Mouse (Mus musculus) left cerebral cortex, adult 8-10 months (tissue): ENCODE measurements around the gene Tacr2. TPM values are rescaled to one million over a fixed set of nuclear protein-coding genes. Genes with fewer than 3 reads are reported as not detected.

ENCODE experiments used
- DNase-seq, 2 experiments: peaks; one replicate each; pipeline ENCODE4 v3.0.0; 2022; ENCODE audit warnings: low spot score in 2 of 2
- total RNA-seq, 4 experiments: library from RNA; stranded (reverse); gene quantifications; 2 replicates each; pipeline ENCODE4 v1.2.4; 2022

Gene Tacr2
- total RNA-seq, 4 experiments from 2014 or later, result 0.15 to 0.39 (median 0.32) TPM

DNA sequence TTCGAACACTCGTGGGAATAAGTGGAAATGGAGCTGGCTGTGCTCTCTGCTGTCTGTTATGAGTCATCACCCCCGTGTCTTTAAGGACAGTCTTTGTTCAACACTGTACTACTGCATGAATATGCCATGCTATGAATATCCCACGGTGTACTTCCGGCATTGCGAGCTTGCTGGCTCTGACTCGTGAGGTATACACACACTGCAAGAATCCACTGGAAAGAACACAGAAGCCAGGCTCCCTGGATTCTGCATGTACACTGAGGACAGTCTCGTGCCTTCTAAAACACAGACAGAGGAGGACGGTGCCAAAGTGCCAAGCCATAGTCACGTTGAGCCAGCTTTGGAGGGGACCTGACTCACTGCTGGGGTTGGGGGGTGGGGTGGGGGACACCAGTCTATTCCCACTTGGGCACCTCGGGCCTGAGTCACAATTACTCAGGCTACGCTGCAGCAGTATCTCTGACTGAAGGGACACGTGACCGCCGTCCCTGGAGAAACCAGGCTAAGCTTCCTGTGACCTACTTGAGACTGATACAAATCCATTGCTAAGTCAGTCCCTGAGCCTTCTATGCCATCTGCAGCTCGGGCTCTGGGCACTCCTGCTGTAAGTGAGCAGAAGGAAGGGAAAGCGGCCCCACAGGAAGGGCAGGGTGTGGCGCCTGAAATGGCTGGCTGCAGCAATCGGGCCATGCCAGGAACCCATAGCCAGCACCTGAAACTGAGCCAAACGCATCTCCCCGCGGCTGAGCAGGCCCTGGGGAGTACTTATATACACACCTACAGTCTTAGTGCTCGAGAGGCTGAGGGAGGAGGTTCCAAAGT is 48.0 kb downstream of the Tacr2 start:
- peak; percentile 32 to 73 for DNase-seq

DNA sequence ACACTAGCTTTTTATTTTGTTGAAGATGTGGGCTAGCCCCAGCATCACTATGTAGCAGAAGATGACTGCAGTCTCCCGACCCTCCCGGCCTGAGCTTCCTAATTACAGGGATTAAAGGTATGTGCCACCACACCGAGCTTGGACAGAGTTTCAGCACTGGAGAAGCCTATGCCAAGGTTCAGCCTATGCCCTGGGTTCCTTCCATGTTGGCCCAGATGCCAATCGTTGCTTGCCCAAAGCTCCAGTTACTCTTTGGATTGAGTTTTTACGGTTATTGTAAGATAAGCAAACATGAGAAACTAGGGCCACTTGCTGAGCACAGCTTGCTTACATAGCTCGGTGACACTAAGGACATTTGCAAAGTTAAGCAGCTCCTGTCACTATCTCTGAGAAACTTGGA is 52.9 kb downstream of the Tacr2 start:
- no peak for DNase-seq

DNA sequence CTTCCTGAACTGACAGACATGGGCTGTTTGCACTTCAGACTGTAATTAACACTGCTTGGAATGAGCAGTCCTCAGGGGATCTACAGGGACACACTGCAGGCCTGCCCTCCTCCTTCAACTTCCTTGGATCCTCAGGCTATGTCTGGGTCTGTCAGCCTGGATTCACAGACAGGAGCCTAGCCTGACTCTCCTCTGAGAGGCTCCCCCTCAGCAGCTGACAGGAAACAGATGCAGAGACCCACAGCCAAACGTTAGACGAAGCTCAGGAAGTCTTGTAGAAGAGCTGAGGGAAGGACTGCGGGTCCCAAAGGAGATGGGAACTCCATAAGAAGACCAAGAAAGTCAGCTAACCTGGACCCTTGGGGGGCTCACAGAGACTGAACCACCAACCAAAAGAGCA is 54.2 kb downstream of the Tacr2 start:
- DNase-seq, result no peak

DNA sequence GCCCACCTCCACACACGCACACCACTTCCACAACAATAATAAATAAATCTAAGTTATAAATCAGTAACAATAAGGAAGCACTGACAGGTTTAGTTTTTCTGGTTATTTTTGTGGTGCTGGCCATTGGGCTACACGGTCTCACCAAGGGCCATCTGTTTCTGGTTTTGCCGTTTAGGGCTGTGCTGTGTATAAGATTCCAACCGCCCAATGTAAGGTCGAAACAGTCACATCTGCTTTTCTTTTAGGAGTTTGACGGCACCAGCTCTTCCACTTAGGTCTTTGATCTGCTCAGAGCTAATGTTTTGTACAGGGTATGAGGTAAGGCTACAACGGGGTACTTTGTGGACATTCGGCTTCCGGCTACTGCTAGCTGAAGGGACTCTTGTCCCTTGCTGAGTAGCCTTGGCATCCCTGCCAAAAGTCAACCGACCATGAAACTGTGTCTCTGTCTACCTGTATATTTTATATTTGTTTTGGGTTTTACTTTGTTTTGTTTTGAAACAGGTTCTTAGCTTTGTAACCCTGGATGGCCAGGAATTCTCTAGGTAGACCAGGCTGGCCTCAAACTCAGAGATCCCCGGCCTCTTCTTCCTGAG is 56.8 kb downstream of the Tacr2 start:
- DNase-seq, result no peak

DNA sequence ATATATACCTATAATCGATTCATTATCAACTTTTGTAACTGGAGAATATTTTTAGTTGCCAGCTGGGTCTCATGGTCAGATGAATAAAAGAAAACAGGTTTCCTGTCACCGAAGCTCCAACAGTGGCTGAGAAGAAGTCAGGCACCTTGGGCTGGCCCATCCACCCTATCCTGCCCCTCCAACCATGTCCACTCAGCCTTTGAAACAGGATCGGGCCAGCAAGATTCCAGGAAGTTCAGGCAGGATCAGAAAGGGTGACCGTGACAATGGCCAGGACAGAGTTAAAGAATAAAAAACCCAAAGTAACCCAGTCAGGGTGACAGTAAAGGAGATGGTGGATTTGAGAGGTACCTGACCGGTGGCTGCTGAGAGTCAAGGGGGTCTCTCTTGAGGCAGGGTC is 57.4 kb downstream of the Tacr2 start:
- no peak for DNase-seq

DNA sequence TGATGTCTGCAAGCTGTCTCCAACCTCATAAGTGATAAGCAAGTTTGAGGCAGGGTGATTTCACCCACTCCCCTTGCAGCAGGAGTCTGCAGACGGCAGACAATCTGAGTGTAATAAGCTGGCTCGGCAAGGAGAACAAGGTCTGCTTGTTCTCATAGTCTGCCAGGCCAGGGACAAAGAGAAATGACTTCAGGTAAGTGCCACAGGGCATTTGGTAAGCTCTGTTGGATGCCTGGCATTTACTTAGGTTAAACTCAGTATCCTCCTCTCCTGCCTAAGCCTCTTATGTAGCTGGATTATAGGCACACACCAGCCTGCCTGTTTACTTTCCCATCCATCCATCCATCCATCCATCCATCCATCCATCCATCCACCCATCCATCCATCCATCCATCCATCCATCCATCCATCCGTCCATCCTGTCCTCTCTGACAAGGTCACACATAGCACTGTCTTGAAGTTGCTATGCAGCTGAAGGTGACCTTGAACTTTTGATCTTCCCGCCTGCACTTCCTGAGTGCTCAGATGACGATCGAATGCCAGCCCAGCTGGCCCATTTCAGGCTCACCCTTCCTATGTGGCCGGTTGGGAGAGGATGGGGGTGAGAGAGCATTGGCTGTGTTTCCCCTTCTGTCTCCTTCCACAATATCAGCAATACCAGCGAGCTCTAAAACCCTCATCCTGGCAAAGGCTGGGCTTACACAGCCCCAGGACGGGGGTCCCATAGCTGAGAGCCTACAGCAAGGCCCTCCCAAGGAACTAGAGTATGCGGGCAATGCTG is 58.2 kb downstream of the Tacr2 start:
- no peak for DNase-seq

DNA sequence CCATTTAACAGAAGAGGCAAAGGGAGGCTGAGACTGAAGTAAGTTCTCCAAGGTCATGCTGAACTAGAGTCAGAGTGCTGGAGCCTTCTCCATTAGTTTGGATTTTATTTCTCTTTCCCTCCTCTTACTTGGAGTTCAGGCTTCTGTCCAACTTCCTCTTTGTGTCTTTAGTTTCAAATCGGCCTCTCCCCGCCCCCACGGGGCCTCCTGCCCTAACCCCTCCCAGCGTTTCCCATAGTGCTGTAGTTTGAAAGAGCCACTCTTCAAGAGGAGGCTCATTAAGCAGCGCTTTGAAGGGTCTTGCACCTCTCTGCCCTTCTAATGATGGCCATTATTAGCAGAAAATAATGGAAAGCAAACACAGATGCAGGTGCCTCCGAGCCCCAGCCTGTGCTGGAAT is 59.2 kb downstream of the Tacr2 start:
- DNase-seq, result peak in 1 of 2 experiments; percentile 63

DNA sequence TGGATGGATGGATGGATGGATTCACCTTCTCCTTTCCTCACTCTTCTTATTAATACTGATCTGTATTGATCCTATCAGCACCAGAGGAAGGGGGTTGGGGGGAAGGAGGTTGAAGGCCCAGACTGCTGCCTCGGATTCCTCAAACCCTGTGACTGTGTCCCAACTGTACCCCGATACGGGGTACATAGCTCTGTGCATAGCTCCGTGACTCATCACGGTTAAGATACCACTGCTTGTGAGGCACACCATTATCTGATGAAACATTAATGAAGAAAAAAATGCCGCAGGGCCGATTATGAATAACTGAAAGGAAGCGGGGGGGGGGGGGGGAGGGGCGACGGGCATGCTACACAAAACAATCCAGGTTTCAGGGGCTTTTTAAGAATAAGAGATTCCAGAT is 60.9 kb downstream of the Tacr2 start:
- no peak for DNase-seq

DNA sequence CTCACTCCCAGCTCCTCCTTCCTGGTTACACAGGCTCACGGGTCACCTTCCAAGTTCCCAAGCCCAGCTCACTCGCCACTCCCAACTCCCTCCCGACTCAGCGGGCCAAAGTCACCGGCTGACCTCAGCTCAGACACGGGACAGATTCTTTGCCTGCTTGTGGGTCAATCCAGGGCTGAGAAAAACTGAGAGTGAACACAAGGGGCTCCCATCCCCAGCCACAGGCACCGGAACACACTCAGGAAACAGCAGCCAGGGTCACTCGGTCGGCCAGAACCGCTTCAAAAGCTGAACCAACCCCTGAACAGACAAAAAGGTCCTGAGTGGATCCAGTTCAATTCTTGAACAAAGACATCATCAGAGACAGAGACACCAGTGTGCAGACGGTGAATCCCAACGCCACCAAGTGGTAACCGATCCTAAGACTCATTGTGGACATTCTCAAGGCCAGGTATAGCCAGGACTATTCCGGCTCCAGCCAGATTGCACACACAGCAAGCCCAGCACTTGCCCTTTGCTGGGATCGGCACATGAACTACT is 61.7 kb downstream of the Tacr2 start:
- no peak for DNase-seq

Other genes starting within 250 kb of the Tacr2 start
- gene Neurog3, start 119.3 kb upstream of the Tacr2 start, total RNA-seq, result not detected
- gene Fam241b, start 108.5 kb upstream of the Tacr2 start, total RNA-seq, result 10 to 100 TPM; 47.0 to 57.8 (median 52.5) TPM
- gene Tspan15, start 21.2 kb upstream of the Tacr2 start, total RNA-seq, result 10 to 100 TPM; 10.2 to 14.8 (median 13.5) TPM
- 100 to 1,000 TPM; 308 to 326 (median 318) TPM for gene Hk1, start 127.5 kb downstream of the Tacr2 start, total RNA-seq
- gene Hkdc1, start 170.1 kb downstream of the Tacr2 start, total RNA-seq, result 10 to 100 TPM in 1 of 4 experiments, 1 to 10 TPM in 3; 5.8 to 10.4 (median 7.2) TPM
- gene 4930507D05Rik, start 197.1 kb downstream of the Tacr2 start, total RNA-seq, result 1 to 10 TPM in 2 of 4 experiments, under 1 TPM in 2; 0.81 to 1.8 (median 1.0) TPM
- gene Supv3l1, start 197.3 kb downstream of the Tacr2 start, total RNA-seq, result 10 to 100 TPM; 23.0 to 33.5 (median 27.6) TPM
- 10 to 100 TPM; 47.3 to 54.9 (median 51.6) TPM for gene Vps26a, start 234.4 kb downstream of the Tacr2 start, total RNA-seq